9 mouse cellular contexts compared by ENCODE assay signal in genomic region chr16:16870241-16870616, GRCm38 (mm10). TPM values are rescaled to one million over a fixed set of nuclear protein-coding genes. Genes with fewer than 3 reads are reported as not detected.
DNase-seq lines count a peak whose midpoint lies in the region; ATAC-seq and TF ChIP-seq lines count a peak whose summit lies in the region.
"Had no signal": no experiment of that assay in that cellular context is flagged by ENCODE, and none has a peak within 500 bp of the region (broad histone marks: within the 10 kb centered on the region; RNA-seq: fewer than 3 reads in every experiment).

No protein-coding gene starts in this region.

- H3K36me3 ChIP-seq in heart, embryonic 16.5 days (ENCODE audit: control insufficient read depth, insufficient read depth), result peaks cover 3% of the 10 kb centered on the region
- peaks cover 24% of the 10 kb centered on the region for H3K36me3 ChIP-seq in G1E (replicated peaks)
- H3K36me3 ChIP-seq in midbrain, embryonic 10.5 days, result peaks cover 4% of the 10 kb centered on the region

- H3K9ac ChIP-seq in heart, embryonic 16.5 days (ENCODE audit: low read length), result peak overlapping the region; percentile 96

- peak overlapping the region; percentile 97 for H3K27ac ChIP-seq in heart, embryonic 16.5 days (ENCODE audit: low read length)
- peak overlapping the region; percentile 89 for H3K27ac ChIP-seq in midbrain, embryonic 10.5 days (replicated peaks)

- peak overlapping the region; percentile 90 for H3K4me3 ChIP-seq in heart, embryonic 16.5 days (ENCODE audit: low read length)
- H3K4me3 ChIP-seq in G1E (ENCODE audit: low read depth, low read length), result peak overlapping the region; percentile 78
- peak overlapping the region; percentile 66 for H3K4me3 ChIP-seq in midbrain, embryonic 10.5 days

- no peak for TF ChIP-seq CTCF in G1E (IDR thresholded peaks at IDR 0.05; ENCODE audit: low read depth, low read length)

- 0 out of 2 replicates have a peak, but pooled peaks have one; percentile 5 for ATAC-seq in heart, embryonic 16.5 days (replicated peaks; ENCODE audit: extremely low read depth, insufficient read depth, low FRiP score)
- no peak for ATAC-seq in G1E (ENCODE audit: extremely low read depth, insufficient number of reproducible peaks, low FRiP score, poor library complexity, severe bottlenecking)

- whole genome bisulfite sequencing in heart, embryonic 16.5 days, result 38% methylated on average over 7 of the region's 7 CpGs
- 39% methylated on average over 7 of the region's 7 CpGs for WGBS in midbrain, embryonic 10.5 days

- H3K4me2 ChIP-seq in heart, embryonic 16.5 days (ENCODE audit: low read depth, low read length), result peak overlapping the region; percentile 85

- H3K27me3 ChIP-seq in heart, embryonic 16.5 days (ENCODE audit: control insufficient read depth, insufficient read depth, low read length), result no peaks in the 10 kb centered on the region
- no peaks in the 10 kb centered on the region for H3K27me3 ChIP-seq in G1E (ENCODE audit: insufficient read depth, low read length)
- no peaks in the 10 kb centered on the region for H3K27me3 ChIP-seq in midbrain, embryonic 10.5 days (ENCODE audit: low read depth, poor library complexity, severe bottlenecking)
- H3K27me3 ChIP-seq: Patski had no signal

- no peak for DNase-seq in heart, adult 8-10 months (ENCODE audit: low spot score)
- no peak for DNase-seq in G1E (ENCODE audit: low spot score)
- peak; percentile 2 for DNase-seq in forelimb bud, embryonic 11.5 days (ENCODE audit: low read depth, low spot score)
- no peak for DNase-seq in midbrain, embryonic 10.5 days (ENCODE audit: low spot score)
- DNase-seq in adrenal gland, postnatal 10 days, result no peak
- no peak for DNase-seq in gastrocnemius, adult 8-10 months (ENCODE audit: low spot score in 2 of 2)
- DNase-seq in urinary bladder, postnatal 10 days (ENCODE audit: low spot score), result no peak

- H3K4me1 ChIP-seq in heart, embryonic 16.5 days (ENCODE audit: control insufficient read depth, insufficient read depth, low read length), result peaks cover 10% of the 10 kb centered on the region
- peaks cover 31% of the 10 kb centered on the region for H3K4me1 ChIP-seq in G1E (ENCODE audit: insufficient read depth, low read depth, low read length)
- peaks cover 11% of the 10 kb centered on the region for H3K4me1 ChIP-seq in midbrain, embryonic 10.5 days

- no peaks in the 10 kb centered on the region for H3K9me3 ChIP-seq in heart, embryonic 16.5 days (replicated peaks; ENCODE audit: control insufficient read depth, low read length)
- no peaks in the 10 kb centered on the region for H3K9me3 ChIP-seq in G1E (replicated peaks)
- H3K9me3 ChIP-seq in midbrain, embryonic 10.5 days (replicated peaks), result no peaks in the 10 kb centered on the region

RNA-seq across cellular contexts. Expression of gene Top3b, which starts 0.3 kb away (rescaled TPM):
- 45.1 and 45.2 TPM in 2 replicates for polyA plus RNA-seq in heart, embryonic 16.5 days (2015; fragmentation: Nextera tagmentation; extraction: Ambion mirVana)
- total RNA-seq in heart, adult 8-10 months (2022), result 10 to 100 TPM; 23.7 to 31.4 (median 24.6) TPM
- total RNA-seq in G1E (2014; fragmentation: Nextera tagmentation) (59.7 and 96.6 TPM in 2 replicates), G1E (2017) (59.1 and 72.8 TPM in 2 replicates)
- 24.2 and 24.7 TPM in 2 replicates for polyA plus RNA-seq in G1E (2012)
- polyA plus RNA-seq in midbrain, embryonic 10.5 days (2016; fragmentation: Nextera tagmentation; extraction: Ambion mirVana), result 60.5 and 69.0 TPM in 2 replicates
- total RNA-seq in adrenal gland, postnatal 10 days (2021), result 10 to 100 TPM; 58.1 to 69.8 TPM
- 10 to 100 TPM; 17.9 to 21.8 (median 19.7) TPM for total RNA-seq in gastrocnemius, adult 8-10 months (2022)

RNA-seq across cellular contexts. Expression of gene Vpreb1, which starts 0.4 kb away (rescaled TPM):
- 1.4 and 1.5 TPM in 2 replicates for polyA plus RNA-seq in heart, embryonic 16.5 days (2015; fragmentation: Nextera tagmentation; extraction: Ambion mirVana)
- total RNA-seq in heart, adult 8-10 months (2022), result not detected
- total RNA-seq in G1E (2014; fragmentation: Nextera tagmentation) (not detected in 2 replicates), G1E (2017) (0.64 and 0.82 TPM in 2 replicates)
- 0.15 and 0.28 TPM in 2 replicates for polyA plus RNA-seq in G1E (2012)
- 2.1 and 2.2 TPM in 2 replicates for polyA plus RNA-seq in midbrain, embryonic 10.5 days (2016; fragmentation: Nextera tagmentation; extraction: Ambion mirVana)
- 1 to 10 TPM in 1 of 2 experiments, under 1 TPM in 1; 0.55 to 1.2 TPM for total RNA-seq in adrenal gland, postnatal 10 days (2021)
- not detected for total RNA-seq in gastrocnemius, adult 8-10 months (2022)

RNA-seq across cellular contexts. Expression of gene Igll1, which starts 6.4 kb away (rescaled TPM):
- polyA plus RNA-seq in heart, embryonic 16.5 days (2015; fragmentation: Nextera tagmentation; extraction: Ambion mirVana), result 0.24 TPM in 1 of 2 replicates, not detected in the other
- total RNA-seq in heart, adult 8-10 months (2022), result not detected
- total RNA-seq in G1E (2014; fragmentation: Nextera tagmentation), result not detected in 2 replicates
- total RNA-seq in G1E (2017), result 0.27 TPM in 1 of 2 replicates, not detected in the other
- not detected in 2 replicates for polyA plus RNA-seq in G1E (2012)
- polyA plus RNA-seq in midbrain, embryonic 10.5 days (2016; fragmentation: Nextera tagmentation; extraction: Ambion mirVana), result 0.07 and 0.17 TPM in 2 replicates
- 1 to 10 TPM in 1 of 2 experiments, under 1 TPM in 1; 0.61 to 1.3 TPM for total RNA-seq in adrenal gland, postnatal 10 days (2021)
- total RNA-seq in gastrocnemius, adult 8-10 months (2022), result not detected
- polyA plus RNA-seq: Patski had no signal

RNA-seq across cellular contexts. Expression of gene Ppm1f, which starts 26.0 kb away (rescaled TPM):
- 25.8 and 28.5 TPM in 2 replicates for polyA plus RNA-seq in heart, embryonic 16.5 days (2015; fragmentation: Nextera tagmentation; extraction: Ambion mirVana)
- total RNA-seq in heart, adult 8-10 months (2022), result 10 to 100 TPM; 24.7 to 32.6 (median 29.8) TPM
- total RNA-seq in G1E (2014; fragmentation: Nextera tagmentation), result 5.5 and 10.9 TPM in 2 replicates
- 10.5 and 12.3 TPM in 2 replicates for total RNA-seq in G1E (2017)
- polyA plus RNA-seq in G1E (2012), result 5.3 and 6.3 TPM in 2 replicates
- 26.6 and 30.0 TPM in 2 replicates for polyA plus RNA-seq in midbrain, embryonic 10.5 days (2016; fragmentation: Nextera tagmentation; extraction: Ambion mirVana)
- total RNA-seq in adrenal gland, postnatal 10 days (2021), result 10 to 100 TPM; 39.3 to 40.3 TPM
- 10 to 100 TPM; 10.6 to 15.8 (median 12.7) TPM for total RNA-seq in gastrocnemius, adult 8-10 months (2022)

RNA-seq across cellular contexts. Expression of gene Spag6l, which starts 41.0 kb away (rescaled TPM):
- polyA plus RNA-seq in heart, embryonic 16.5 days (2015; fragmentation: Nextera tagmentation; extraction: Ambion mirVana), result 0.56 and 1.6 TPM in 2 replicates
- 1 to 10 TPM in 1 of 4 experiments, under 1 TPM in 2, not detected in 1; 0.19 to 1.0 (median 0.22) TPM for total RNA-seq in heart, adult 8-10 months (2022)
- total RNA-seq in G1E (2014; fragmentation: Nextera tagmentation), result not detected in 2 replicates
- total RNA-seq in G1E (2017), result 0.12 and 0.16 TPM in 2 replicates
- polyA plus RNA-seq in G1E (2012), result not detected in 2 replicates
- 1.4 and 1.8 TPM in 2 replicates for polyA plus RNA-seq in midbrain, embryonic 10.5 days (2016; fragmentation: Nextera tagmentation; extraction: Ambion mirVana)
- total RNA-seq in adrenal gland, postnatal 10 days (2021), result under 1 TPM; 0.24 to 0.27 TPM
- total RNA-seq in gastrocnemius, adult 8-10 months (2022), result not detected
